Mouse (Mus musculus): ENCODE results near the gene Tppp3. TPM values are rescaled to one million over a fixed set of nuclear protein-coding genes. Genes with fewer than 3 reads are reported as not detected.

Gene Tppp3
- total and polyA plus RNA-seq, 3 experiments, result 0.25 to 0.39 TPM; not detected in 1

- peak; percentile 96 for TF ChIP-seq MAZ (IDR thresholded peaks at IDR 0.05; ENCODE audit: low read depth, low read length)
- TF ChIP-seq BHLHE40 (IDR thresholded peaks at IDR 0.05; ENCODE audit: low read depth, low read length), result 0 out of 2 replicates have a peak, but pooled peaks have one; percentile 22
- no peak for TF ChIP-seq JUN (IDR thresholded peaks at IDR 0.05; ENCODE audit: insufficient read depth, low read depth, low read length)
- TF ChIP-seq ETS1 (conservative IDR thresholded peaks at IDR 0.05; ENCODE audit: low read depth, low read length), result 0 out of 2 replicates have a peak, but pooled peaks have one; percentile 40
- 0 out of 2 replicates have a peak, but pooled peaks have one; percentile 47 for TF ChIP-seq SIN3A (IDR thresholded peaks at IDR 0.05; ENCODE audit: low read length)
- TF ChIP-seq HCFC1 (IDR thresholded peaks at IDR 0.05; ENCODE audit: low read depth, low read length), result no peak
- TF ChIP-seq TCF12 (IDR thresholded peaks at IDR 0.05; ENCODE audit: low read depth, low read length), result peak; percentile 46; the same call in 1 of the 2 replicates
- TF ChIP-seq USF2 (conservative IDR thresholded peaks at IDR 0.05; ENCODE audit: low read depth, low read length), result no peak
- TF ChIP-seq NRF1 (IDR thresholded peaks at IDR 0.05; ENCODE audit: low read depth, low read length), result no peak
- TF ChIP-seq SMC3 (IDR thresholded peaks at IDR 0.05; ENCODE audit: low read depth, low read length), result no peak
- peak; percentile 70; the same call in 1 of the 2 replicates for TF ChIP-seq IRF4 (IDR thresholded peaks at IDR 0.05; ENCODE audit: low read depth, low read length)
- no peak for TF ChIP-seq MXI1 (IDR thresholded peaks at IDR 0.05; ENCODE audit: low read depth, low read length)
- TF ChIP-seq MAFK (IDR thresholded peaks at IDR 0.05; ENCODE audit: insufficient replicate concordance, low read length), result no peak
- Histone ChIP-seq H3K36me3 (replicated peaks in 1 of 2; ENCODE audit: control insufficient read depth in 1 of 2, insufficient read depth in 1 of 2, low read length in 1 of 2) (no peaks in the 10 kb centered on the region), H3K79me2 (replicated peaks; ENCODE audit: control insufficient read depth, extremely low read depth, insufficient read depth, poor library complexity, severe bottlenecking) (no peaks in the 10 kb centered on the region), H3K9ac (ENCODE audit: insufficient read depth, low read depth) (no peak overlapping the region), H3K27me3 (replicated peaks) (peaks cover 2% of the 10 kb centered on the region), H3K4me1 (ENCODE audit: control insufficient read depth in 1 of 2, insufficient read depth in 2 of 2) (peaks cover 6 to 28% of the 10 kb centered on the region in 2 experiments), H3K9me3 (replicated peaks; ENCODE audit: low read length) (no peaks in the 10 kb centered on the region), H3K27ac (ENCODE audit: insufficient read depth, low read depth) (peak overlapping the region; percentile 9; the same call in 1 of the 2 replicates), H3K4me3 (replicated peaks in 1 of 3; ENCODE audit: low read depth in 2 of 3, low read length in 2 of 3, poor library complexity in 1 of 3) (peak overlapping the region in 2 of 3 experiments; percentile 7 to 41), H3K4me2 (ENCODE audit: insufficient read depth, low read depth, poor library complexity, severe bottlenecking) (peak overlapping the region; percentile 46)
- DNase-seq (ENCODE audit: extremely low read depth), result peak; percentile 84
- dilution Hi-C loops (cut with MboI; ENCODE audit: extremely low pct_ligation_motif_present, extremely low pct_unique_long_range_greater_than_20kb, low sequenced_read_pairs) (no loop called here), in situ Hi-C loops (cut with MboI; ENCODE audit: low pct_ligation_motif_present, low pct_unique_long_range_greater_than_20kb, low sequenced_read_pairs) (loop anchor here (5.0 kb wide), 1 partner anchor 37 kb away; no protein-coding TSS in a partner anchor)
Measured at GRCm38 (mm10) chr8:105509997-105510735, 38.8 kb upstream of the Tppp3 start.

GRCm38 (mm10) chr8:105508758-105509157 lies 37.4 kb upstream of the Tppp3 start:
- Histone ChIP-seq H3K4me1 (ENCODE audit: control insufficient read depth in 1 of 2, insufficient read depth in 2 of 2) (peaks cover 6 to 28% of the 10 kb centered on the region in 2 experiments), H3K4me3 (replicated peaks in 1 of 3; ENCODE audit: low read depth in 2 of 3, low read length in 2 of 3, poor library complexity in 1 of 3) (no peak overlapping the region), H3K4me2 (ENCODE audit: insufficient read depth, low read depth, poor library complexity, severe bottlenecking) (no peak overlapping the region), H3K36me3 (replicated peaks in 1 of 2; ENCODE audit: control insufficient read depth in 1 of 2, insufficient read depth in 1 of 2, low read length in 1 of 2) (no peaks in the 10 kb centered on the region), H3K79me2 (replicated peaks; ENCODE audit: control insufficient read depth, extremely low read depth, insufficient read depth, poor library complexity, severe bottlenecking) (no peaks in the 10 kb centered on the region), H3K9me3 (replicated peaks; ENCODE audit: low read length) (no peaks in the 10 kb centered on the region), H3K9ac (ENCODE audit: insufficient read depth, low read depth) (no peak overlapping the region), H3K27me3 (replicated peaks) (peaks cover 3% of the 10 kb centered on the region), H3K27ac (ENCODE audit: insufficient read depth, low read depth) (no peak overlapping the region)
- in situ Hi-C loops (cut with MboI; ENCODE audit: low pct_ligation_motif_present, low pct_unique_long_range_greater_than_20kb, low sequenced_read_pairs) (no loop called here), dilution Hi-C loops (cut with MboI; ENCODE audit: extremely low pct_ligation_motif_present, extremely low pct_unique_long_range_greater_than_20kb, low sequenced_read_pairs) (no loop called here)
- TF ChIP-seq POLR2A (IDR thresholded peaks at IDR 0.05; ENCODE audit: low read depth, low read length) (no peak), RCOR1 (conservative IDR thresholded peaks at IDR 0.05; ENCODE audit: low read depth, low read length) (no peak), MAFK (IDR thresholded peaks at IDR 0.05; ENCODE audit: insufficient replicate concordance, low read length) (no peak), CHD1 (IDR thresholded peaks at IDR 0.05; ENCODE audit: low read depth, low read length) (no peak), NELFE (IDR thresholded peaks at IDR 0.05; ENCODE audit: low read depth, low read length) (no peak), CTCF (conservative IDR thresholded peaks at IDR 0.05 in 1 of 2, IDR thresholded peaks at IDR 0.05 in 1 of 2; ENCODE audit: low read depth in 2 of 2, low read length in 2 of 2) (no peak), MEF2A (IDR thresholded peaks at IDR 0.05; ENCODE audit: borderline replicate concordance, low read depth, low read length) (no peak), ZNF384 (IDR thresholded peaks at IDR 0.05; ENCODE audit: low read depth, low read length) (no peak), GABPA (IDR thresholded peaks at IDR 0.05; ENCODE audit: insufficient replicate concordance, low read depth, low read length) (no peak), ELF1 (IDR thresholded peaks at IDR 0.05; ENCODE audit: low read depth, low read length) (no peak), SMC3 (IDR thresholded peaks at IDR 0.05; ENCODE audit: low read depth, low read length) (no peak), MXI1 (IDR thresholded peaks at IDR 0.05; ENCODE audit: low read depth, low read length) (no peak), MAZ (IDR thresholded peaks at IDR 0.05; ENCODE audit: low read depth, low read length) (no peak), NRF1 (IDR thresholded peaks at IDR 0.05; ENCODE audit: low read depth, low read length) (no peak), ETS1 (conservative IDR thresholded peaks at IDR 0.05; ENCODE audit: low read depth, low read length) (no peak), JUND (conservative IDR thresholded peaks at IDR 0.05; ENCODE audit: low read depth, low read length) (no peak), E2F4 (IDR thresholded peaks at IDR 0.05; ENCODE audit: insufficient replicate concordance, low read depth, low read length) (no peak)
- no peak for DNase-seq (ENCODE audit: extremely low read depth)
